Mouse (Mus musculus): ENCODE measurements around the gene Fez1. TPM values are rescaled to one million over a fixed set of nuclear protein-coding genes. Genes with fewer than 3 reads are reported as not detected.

The Fez1 gene
- total RNA-seq, 2 experiments from 2014 or later, result 1.2 to 1.9 TPM

- DNase-seq, result peak; percentile 65 to 74
- intact Hi-C loops (cut with DNase I), result no loop called here
Measured at GRCm38 (mm10) chr9:36832529-36832928, 10.9 kb downstream of the Fez1 start.

DNA sequence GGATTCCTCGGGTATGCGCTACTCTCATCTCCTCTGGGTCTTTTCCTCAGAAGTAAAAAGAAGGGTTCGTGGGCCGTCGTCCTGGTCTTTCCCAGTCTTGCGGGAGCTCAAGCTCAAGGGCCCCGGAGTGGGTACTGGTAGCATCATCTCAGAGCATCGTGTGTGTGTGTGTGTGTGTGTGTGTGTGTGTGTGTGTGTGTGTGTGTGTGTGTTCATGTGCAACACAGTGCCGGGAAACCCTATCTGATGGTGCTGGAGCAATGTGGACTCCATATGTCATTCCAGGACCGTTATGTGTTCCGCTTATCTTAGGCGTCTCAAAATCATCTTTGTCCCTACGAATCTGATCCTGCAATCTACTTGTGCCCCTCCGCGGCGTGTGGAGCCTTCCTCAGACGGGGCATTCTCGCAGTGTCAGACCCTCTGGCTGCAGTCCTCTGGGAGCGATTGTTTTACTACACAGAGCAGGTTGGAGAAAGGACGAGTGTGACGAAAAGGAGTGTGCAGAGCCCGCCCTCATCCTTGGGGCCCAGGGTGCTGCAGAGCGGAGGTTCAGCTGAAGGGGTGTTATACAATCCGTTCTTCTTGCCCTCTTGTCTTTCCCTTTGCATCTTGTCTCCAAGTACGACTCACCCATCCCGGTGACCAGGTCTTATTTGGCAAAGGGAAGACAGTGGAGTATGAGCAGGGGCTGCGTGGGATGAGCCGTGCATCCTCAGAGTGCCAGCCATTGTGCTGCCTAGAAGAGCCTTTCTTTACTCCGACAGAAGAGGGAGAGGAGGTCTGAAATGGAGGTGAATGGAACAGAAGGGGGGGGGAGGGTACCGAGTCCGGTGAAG is 11.6 kb downstream of the Fez1 start:
- no peak for DNase-seq
- intact Hi-C loops (cut with DNase I), result no loop called here

- no peak for DNase-seq
- intact Hi-C loops (cut with DNase I), result no loop called here
Measured at GRCm38 (mm10) chr9:36833914-36834313, 12.2 kb downstream of the Fez1 start.

DNA sequence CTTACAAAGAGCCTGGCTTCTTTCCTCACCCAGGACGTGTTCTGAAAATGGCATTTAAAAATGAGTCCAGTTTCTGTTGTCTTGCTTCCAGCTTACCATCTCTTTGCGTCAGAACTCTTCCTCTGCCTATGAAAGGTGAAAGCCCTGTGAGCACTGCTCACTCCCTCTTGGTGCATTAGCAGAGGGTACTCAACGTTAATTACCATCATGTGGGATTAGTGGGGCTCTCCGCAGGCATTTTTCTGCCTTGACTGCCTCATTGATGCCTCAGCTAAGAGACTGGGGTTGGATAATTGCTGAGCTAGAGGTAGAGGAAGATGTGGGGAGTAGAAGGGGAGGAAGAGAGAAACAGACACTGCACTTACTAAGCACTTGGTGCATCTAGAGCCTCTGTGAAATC is 24.7 kb downstream of the Fez1 start:
- intact Hi-C loops (cut with DNase I), result no loop called here
- DNase-seq, result no peak

DNA sequence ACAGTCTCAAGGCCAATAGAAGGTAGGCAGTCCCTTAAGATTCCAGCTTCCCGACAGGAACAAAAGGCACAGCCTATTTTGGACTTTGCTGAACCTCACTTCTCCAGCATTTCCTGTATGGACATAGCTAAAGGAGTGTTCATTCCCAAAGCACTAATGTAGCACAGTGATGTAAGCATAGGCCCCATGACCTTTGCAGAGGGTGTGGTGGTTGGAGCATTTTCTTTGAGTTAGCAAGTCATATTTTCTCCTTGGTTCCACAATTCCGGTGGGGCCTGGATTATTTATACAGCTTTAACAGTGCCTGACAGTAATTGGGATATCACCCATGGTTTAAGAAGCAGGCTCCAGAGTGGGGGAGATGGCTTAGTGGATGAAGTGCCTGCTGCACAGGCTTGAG is 27.0 kb downstream of the Fez1 start:
- intact Hi-C loops (cut with DNase I), result no loop called here
- no peak for DNase-seq

GRCm38 (mm10) chr9:36850091-36850490 is 28.4 kb downstream of the Fez1 start:
- no peak for DNase-seq
- intact Hi-C loops (cut with DNase I), result no loop called here

DNA sequence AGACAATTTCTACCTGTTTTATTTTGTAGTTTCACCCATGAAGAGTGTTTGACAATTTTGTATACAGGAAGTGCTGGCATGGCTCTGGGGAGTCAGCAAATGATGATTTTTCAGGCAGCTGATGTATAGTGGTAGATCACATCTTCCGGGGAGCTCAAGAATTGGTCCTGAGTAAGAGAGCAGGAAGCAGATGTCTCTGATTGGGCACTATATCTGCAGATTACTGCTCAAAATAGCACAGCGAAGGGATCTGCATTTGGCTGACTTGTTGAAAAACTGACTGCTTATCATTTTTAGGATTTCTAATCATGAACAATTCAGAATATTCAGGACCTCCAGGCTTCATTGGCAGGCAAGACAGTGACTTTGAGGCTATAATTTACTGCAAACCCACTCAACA is 30.5 kb downstream of the Fez1 start:
- DNase-seq, result no peak
- intact Hi-C loops (cut with DNase I), result no loop called here

DNA sequence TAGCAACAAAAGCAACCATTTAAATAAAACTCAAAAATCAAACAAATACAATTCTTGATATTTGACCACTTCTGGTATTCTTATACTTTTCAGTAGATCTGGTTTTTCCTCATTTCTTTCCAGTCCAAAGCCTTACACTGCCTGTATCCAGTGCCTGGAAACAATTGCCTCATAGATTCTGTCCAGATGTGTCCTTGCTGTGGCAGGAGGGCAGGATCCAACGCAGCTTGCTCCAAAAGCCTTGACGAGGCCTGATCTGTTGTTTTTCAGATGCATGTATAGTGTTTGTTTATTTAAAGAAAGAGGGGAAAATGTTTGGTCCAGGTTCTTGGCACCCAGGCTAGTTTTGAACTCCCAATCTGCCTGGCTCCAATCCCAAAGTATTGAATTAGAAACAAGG is 34.7 kb downstream of the Fez1 start:
- DNase-seq, result no peak
- intact Hi-C loops (cut with DNase I), result no loop called here

GRCm38 (mm10) chr9:36857476-36858117 is 35.9 kb downstream of the Fez1 start:
- no peak for DNase-seq
- intact Hi-C loops (cut with DNase I), result no loop called here

GRCm38 (mm10) chr9:36858677-36859076 is 37.0 kb downstream of the Fez1 start:
- intact Hi-C loops (cut with DNase I), result no loop called here
- no peak for DNase-seq

GRCm38 (mm10) chr9:36862576-36862975 is 40.9 kb downstream of the Fez1 start:
- DNase-seq, result no peak
- intact Hi-C loops (cut with DNase I), result no loop called here

GRCm38 (mm10) chr9:36863694-36864093 is 42.0 kb downstream of the Fez1 start:
- DNase-seq, result no peak
- intact Hi-C loops (cut with DNase I), result no loop called here

DNA sequence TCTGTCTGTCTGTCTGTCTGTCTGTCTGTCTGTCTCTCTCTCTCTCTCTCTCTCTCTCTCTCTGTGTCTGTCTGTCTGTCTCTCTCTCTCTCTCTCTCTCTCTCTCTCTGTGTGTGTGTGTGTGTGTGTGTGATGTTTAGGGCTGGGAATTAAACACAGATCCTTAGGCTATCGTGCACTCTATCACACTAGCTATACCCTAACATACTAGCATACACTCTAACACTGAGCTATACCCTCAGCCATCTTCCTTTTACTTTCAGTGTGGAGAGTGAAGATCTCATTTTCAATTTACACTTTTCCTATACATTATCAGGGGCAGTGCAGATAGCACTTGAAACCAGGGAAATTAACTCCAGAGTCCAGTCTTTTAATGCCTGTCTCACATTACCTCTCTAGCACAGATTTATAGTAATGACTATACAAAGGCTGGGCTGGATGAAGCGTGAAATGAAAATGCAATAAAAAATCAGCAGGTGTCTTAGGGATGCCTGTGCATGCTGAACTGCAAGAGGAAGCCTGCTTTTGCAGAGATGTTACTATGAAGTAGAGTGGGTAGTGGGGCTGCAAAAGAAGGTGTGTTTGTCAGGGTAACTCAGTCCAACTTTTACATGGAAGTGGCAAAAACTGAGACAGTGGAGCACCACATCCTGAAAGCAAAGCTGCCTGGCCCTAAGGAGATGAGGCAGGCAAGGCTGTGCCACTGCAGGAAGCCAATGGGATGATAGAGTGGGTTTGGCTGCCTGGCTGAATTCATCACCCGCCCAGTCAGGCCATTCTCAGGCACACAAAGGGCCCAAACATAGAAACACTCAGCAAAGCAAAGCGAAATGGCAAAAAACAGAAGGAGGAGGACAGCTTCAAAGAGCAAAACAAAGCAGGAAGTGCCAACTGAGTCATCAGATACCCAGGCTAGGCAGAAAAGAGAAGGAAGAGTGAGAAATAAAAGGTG is 43.5 kb downstream of the Fez1 start:
- intact Hi-C loops (cut with DNase I), result no loop called here

DNA sequence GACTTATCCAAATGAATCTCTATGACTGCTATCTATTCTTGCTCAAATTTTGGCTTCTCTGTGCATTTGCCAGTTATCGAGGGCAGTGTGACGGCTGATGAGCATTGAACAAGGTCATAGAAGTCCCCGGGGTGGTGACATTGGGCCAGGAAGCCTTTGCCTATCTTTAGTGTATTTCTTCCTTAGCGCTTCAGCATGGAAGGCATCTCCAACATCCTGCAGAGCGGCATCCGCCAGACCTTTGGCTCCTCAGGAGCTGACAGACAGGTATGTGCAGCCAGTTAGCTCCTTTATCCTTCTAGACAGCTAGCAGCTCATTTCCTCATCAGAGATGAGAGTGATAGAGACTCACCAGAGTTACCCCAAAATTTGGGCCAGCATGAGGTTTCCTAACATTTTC is 47.0 kb downstream of the Fez1 start:
- intact Hi-C loops (cut with DNase I), result no loop called here

More for the DNA sequence above, 43.5 kb downstream of the Fez1 start:
- DNase-seq, result no peak

GRCm38 (mm10) chr9:36870263-36870662 is 48.6 kb downstream of the Fez1 start:
- intact Hi-C loops (cut with DNase I), result no loop called here
- no peak for DNase-seq

More for the DNA sequence above, 47.0 kb downstream of the Fez1 start:
- DNase-seq, result no peak

DNA sequence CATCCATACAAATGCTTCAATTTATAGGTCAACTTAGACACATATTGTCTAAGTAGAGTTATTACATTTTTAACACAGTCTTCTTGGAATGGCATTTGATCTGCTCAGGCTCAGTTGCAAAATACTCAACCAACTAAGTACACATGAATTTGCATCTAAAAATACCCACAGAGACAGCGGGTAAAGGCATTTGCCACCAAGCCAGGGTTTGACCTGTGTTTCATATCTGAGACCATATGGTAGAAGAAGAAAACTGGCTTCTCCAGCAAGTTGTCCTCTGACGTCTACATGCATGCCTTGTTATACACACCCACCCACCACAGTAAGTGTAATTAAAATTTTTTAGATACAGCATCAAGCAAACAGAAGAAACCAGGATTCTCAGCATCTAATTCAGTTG is 52.1 kb downstream of the Fez1 start:
- no peak for DNase-seq
- intact Hi-C loops (cut with DNase I), result no loop called here

DNA sequence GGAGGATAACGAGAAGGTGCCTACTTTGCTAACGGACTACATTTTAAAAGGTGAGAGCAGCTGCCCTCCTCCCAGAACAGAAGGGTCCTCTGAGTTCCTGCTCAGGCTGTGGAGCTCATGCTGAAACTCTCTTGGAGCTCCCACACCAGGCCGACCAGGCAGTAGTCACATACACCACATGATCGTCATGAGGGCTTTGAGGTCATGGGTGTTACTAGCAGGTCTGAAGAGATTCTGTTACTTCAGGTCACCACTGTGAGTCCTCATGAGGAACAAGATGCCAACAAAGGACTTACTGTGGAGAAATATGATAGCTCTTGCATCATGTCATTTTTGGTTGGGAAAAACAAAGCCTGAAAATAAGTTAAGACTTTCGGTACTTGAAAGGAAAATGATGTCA is 54.6 kb downstream of the Fez1 start:
- intact Hi-C loops (cut with DNase I), result loop anchor here (5.0 kb wide), 1 partner anchor 79 kb away; the partner anchor contains the start of gene Ei24
- no peak for DNase-seq

DNA sequence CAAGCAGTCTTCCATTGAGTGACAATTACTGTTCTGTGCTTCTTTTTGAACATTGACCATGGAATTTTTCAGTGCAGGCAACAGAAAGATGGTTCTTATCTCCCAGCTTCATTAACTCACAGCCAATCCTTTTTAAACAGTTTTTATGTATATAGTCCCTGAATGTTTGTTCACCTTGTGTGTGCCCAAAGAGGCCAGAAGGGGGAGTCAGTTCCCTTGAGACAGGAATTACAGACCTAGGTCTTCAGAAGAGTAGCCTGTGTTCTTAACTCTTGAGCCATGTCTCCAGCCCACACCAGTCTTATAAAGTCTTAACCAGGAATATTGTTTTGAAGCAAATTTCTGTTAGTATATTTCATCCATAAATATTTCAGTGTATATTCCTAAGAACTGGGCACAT is 55.1 kb downstream of the Fez1 start:
- intact Hi-C loops (cut with DNase I), result loop anchor here (5.0 kb wide), 1 partner anchor 79 kb away; the partner anchor contains the start of gene Ei24
- DNase-seq, result no peak

- no peak for DNase-seq
- intact Hi-C loops (cut with DNase I), result no loop called here
Measured at GRCm38 (mm10) chr9:36881615-36882014, 60.0 kb downstream of the Fez1 start.

DNA sequence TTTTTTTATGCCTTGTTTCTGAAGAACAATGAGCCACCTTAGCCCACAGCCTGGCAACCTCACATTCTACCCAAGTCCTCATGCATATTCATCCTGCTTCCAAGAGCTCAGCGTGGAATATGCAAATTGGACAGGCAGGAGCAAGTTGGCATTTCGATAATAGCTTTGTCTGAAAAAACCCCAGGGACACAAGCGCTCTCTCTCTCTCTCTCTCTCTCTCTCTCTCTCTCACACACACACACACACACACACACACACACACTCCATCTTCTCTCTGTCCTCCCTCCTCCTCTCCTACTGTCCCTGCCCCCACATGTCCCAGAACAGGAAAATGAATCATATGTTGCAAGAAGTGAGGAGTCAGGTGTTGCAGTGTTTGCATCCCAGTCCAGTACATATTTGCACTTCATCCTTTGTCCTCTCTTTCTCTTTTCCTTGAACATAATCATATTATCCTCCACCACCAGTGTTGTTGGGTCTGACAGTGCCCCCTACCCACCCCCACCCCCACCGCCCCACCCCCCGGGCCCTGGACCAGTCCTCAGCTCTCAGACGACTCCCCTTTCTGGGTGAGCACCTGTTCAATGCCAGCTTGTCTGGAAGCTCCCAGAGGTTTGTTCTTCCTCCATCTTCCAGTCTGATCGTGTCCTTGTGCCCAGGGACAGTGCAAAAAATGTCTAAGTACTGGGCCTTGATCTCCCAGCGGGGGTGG is 60.5 kb downstream of the Fez1 start:
- no peak for DNase-seq
- intact Hi-C loops (cut with DNase I), result no loop called here
